In genomic region chr11:113690506-113690905, GRCm38 (mm10) we compare ENCODE assay signal across 23 mouse cellular contexts. TPM values are rescaled to one million over a fixed set of nuclear protein-coding genes. Genes with fewer than 3 reads are reported as not detected.
DNase-seq lines count a peak whose midpoint lies in the region; ATAC-seq and TF ChIP-seq lines count a peak whose summit lies in the region.
"Had no signal": no experiment of that assay in that cellular context is flagged by ENCODE, and none has a peak within 500 bp of the region (broad histone marks: within the 10 kb centered on the region; RNA-seq: fewer than 3 reads in every experiment).

No protein-coding gene starts in this region.

- no peak overlapping the region for H3K4me2 ChIP-seq in intestine, embryonic 15.5 days (replicated peaks)
- H3K4me2 ChIP-seq in intestine, embryonic 16.5 days (ENCODE audit: low read depth, low read length): no peak overlapping the region
- H3K4me2 ChIP-seq: embryonic facial prominence, embryonic 13.5 days; forebrain, embryonic 12.5 days; heart, embryonic 12.5 days had no signal

- TF ChIP-seq CTCF in testis, adult 2 months (IDR thresholded peaks at IDR 0.05; ENCODE audit: control insufficient read depth, insufficient read depth, insufficient replicate concordance, low read depth, low read length): no peak

- H3K4me3 ChIP-seq in intestine, embryonic 15.5 days (replicated peaks): no peak overlapping the region
- H3K4me3 ChIP-seq in intestine, embryonic 16.5 days (ENCODE audit: low read length): no peak overlapping the region
- H3K4me3 ChIP-seq in testis, adult 2 months (ENCODE audit: control insufficient read depth, low read depth, low read length): peak overlapping the region; percentile 82
- H3K4me3 ChIP-seq: embryonic facial prominence, embryonic 13.5 days; forebrain, embryonic 12.5 days; gastrocnemius, adult 2 months; heart, embryonic 12.5 days; hindbrain, embryonic 10.5 days had no signal

- DNase-seq in layer of hippocampus, adult 9-11 months: peak; percentile 59
- DNase-seq in layer of hippocampus, postnatal 25 days (ENCODE audit: extremely low spot score in 1 of 2, low spot score in 1 of 2): no peak
- DNase-seq in testis, postnatal 14 days (ENCODE audit: low spot score): no peak
- DNase-seq in adrenal gland, adult 8-10 months: no peak
- DNase-seq: adrenal gland, postnatal 14 days; cerebellum, adult 18-20 months; cerebellum, adult 9-11 months; cerebellum, postnatal 36 days; gastrocnemius, adult 2 months; gastrocnemius, postnatal 25 days had no signal

- ATAC-seq in intestine, embryonic 15.5 days: no peak
- no peak for ATAC-seq in intestine, embryonic 16.5 days
- ATAC-seq: forebrain, embryonic 16.5 days had no signal

- H3K27ac ChIP-seq in intestine, embryonic 15.5 days: 0 out of 2 replicates have a peak overlapping the region, but pooled peaks have one; percentile 42
- H3K27ac ChIP-seq in intestine, embryonic 16.5 days (ENCODE audit: low read length): no peak overlapping the region
- no peak overlapping the region for H3K27ac ChIP-seq in testis, adult 2 months (ENCODE audit: control insufficient read depth, insufficient read depth, low read depth, low read length)
- H3K27ac ChIP-seq: embryonic facial prominence, embryonic 13.5 days; forebrain, embryonic 12.5 days; gastrocnemius, adult 2 months; hindbrain, embryonic 10.5 days had no signal

- 0 out of 2 replicates have a peak, but pooled peaks cover 7% of the 10 kb centered on the region for H3K4me1 ChIP-seq in intestine, embryonic 15.5 days (replicated peaks)
- H3K4me1 ChIP-seq in intestine, embryonic 16.5 days (ENCODE audit: control insufficient read depth, insufficient read depth, low read length): peaks cover 7% of the 10 kb centered on the region; the same call in 1 of the 2 replicates
- H3K4me1 ChIP-seq in testis, adult 2 months (ENCODE audit: control insufficient read depth, insufficient read depth, low read length): peaks cover 5% of the 10 kb centered on the region

- no peaks in the 10 kb centered on the region for H3K9me3 ChIP-seq in intestine, embryonic 15.5 days
- H3K9me3 ChIP-seq in intestine, embryonic 16.5 days (ENCODE audit: control insufficient read depth, low read length): no peaks in the 10 kb centered on the region
- H3K9me3 ChIP-seq: embryonic facial prominence, embryonic 13.5 days; forebrain, embryonic 12.5 days had no signal

- peaks cover 41% of the 10 kb centered on the region for H3K36me3 ChIP-seq in intestine, embryonic 15.5 days
- H3K36me3 ChIP-seq in intestine, embryonic 16.5 days (ENCODE audit: control insufficient read depth, insufficient read depth, low read length): peaks cover 24% of the 10 kb centered on the region
- no peaks in the 10 kb centered on the region for H3K36me3 ChIP-seq in testis, adult 2 months (ENCODE audit: control insufficient read depth, insufficient read depth, low read length)

- H3K9ac ChIP-seq in intestine, embryonic 15.5 days: no peak overlapping the region
- no peak overlapping the region for H3K9ac ChIP-seq in intestine, embryonic 16.5 days (ENCODE audit: low read depth, low read length)
- H3K9ac ChIP-seq: forebrain, embryonic 12.5 days; heart, embryonic 12.5 days had no signal

- no peaks in the 10 kb centered on the region for H3K27me3 ChIP-seq in intestine, embryonic 15.5 days (replicated peaks)
- H3K27me3 ChIP-seq in intestine, embryonic 16.5 days (replicated peaks; ENCODE audit: control insufficient read depth, insufficient read depth, low read length): no peaks in the 10 kb centered on the region
- H3K27me3 ChIP-seq in testis, adult 2 months (ENCODE audit: control insufficient read depth, insufficient read depth, low read length): no peaks in the 10 kb centered on the region
- H3K27me3 ChIP-seq: embryonic facial prominence, embryonic 13.5 days; forebrain, embryonic 12.5 days; heart, embryonic 12.5 days had no signal

- no peak for TF ChIP-seq POLR2A in testis, adult 2 months (IDR thresholded peaks at IDR 0.05; ENCODE audit: control insufficient read depth, low read depth, low read length)

- WGBS in intestine, embryonic 15.5 days: 88% methylated on average over 12 of the region's 12 CpGs
- WGBS in intestine, embryonic 16.5 days: 84% methylated on average over 12 of the region's 12 CpGs

RNA-seq across cellular contexts. Expression of gene D11Wsu47e, which starts 6.3 kb away (rescaled TPM):
- polyA plus RNA-seq in intestine, embryonic 15.5 days (2015; fragmentation: Nextera tagmentation; extraction: Ambion mirVana): 14.6 and 17.8 TPM in 2 replicates
- polyA plus RNA-seq in intestine, embryonic 16.5 days (2015; fragmentation: Nextera tagmentation; extraction: Ambion mirVana): 13.8 and 14.5 TPM in 2 replicates
- total RNA-seq in layer of hippocampus, postnatal 25 days (2021): 10 to 100 TPM; 11.8 to 13.5 TPM
- polyA plus RNA-seq in testis, adult 2 months (2012; rRNA removed): 226 and 236 TPM in 2 replicates
- total RNA-seq in adrenal gland, adult 8-10 months (2022): 10 to 100 TPM; 16.7 to 21.8 (median 18.1) TPM

RNA-seq across cellular contexts. Expression of gene Fam104a, which starts 6.6 kb away (rescaled TPM):
- 42.6 and 46.0 TPM in 2 replicates for polyA plus RNA-seq in intestine, embryonic 15.5 days (2015; fragmentation: Nextera tagmentation; extraction: Ambion mirVana)
- 40.5 and 41.7 TPM in 2 replicates for polyA plus RNA-seq in intestine, embryonic 16.5 days (2015; fragmentation: Nextera tagmentation; extraction: Ambion mirVana)
- total RNA-seq in layer of hippocampus, postnatal 25 days (2021): 10 to 100 TPM; 26.6 to 27.9 TPM
- 143 and 168 TPM in 2 replicates for polyA plus RNA-seq in testis, adult 2 months (2012; rRNA removed)
- 10 to 100 TPM; 28.9 to 34.4 (median 31.0) TPM for total RNA-seq in adrenal gland, adult 8-10 months (2022)

RNA-seq across cellular contexts. Expression of gene Cpsf4l, which starts 19.3 kb away (rescaled TPM):
- polyA plus RNA-seq in intestine, embryonic 15.5 days (2015; fragmentation: Nextera tagmentation; extraction: Ambion mirVana): 0.18 TPM in 1 of 2 replicates, not detected in the other
- 0.12 and 0.33 TPM in 2 replicates for polyA plus RNA-seq in intestine, embryonic 16.5 days (2015; fragmentation: Nextera tagmentation; extraction: Ambion mirVana)
- under 1 TPM in 1 of 2 experiments, not detected in 1; 0.22 TPM for total RNA-seq in layer of hippocampus, postnatal 25 days (2021)
- 74.1 and 80.7 TPM in 2 replicates for polyA plus RNA-seq in testis, adult 2 months (2012; rRNA removed)
- total RNA-seq in adrenal gland, adult 8-10 months (2022): under 1 TPM; 0.43 to 1.00 (median 0.75) TPM
- total RNA-seq: gastrocnemius, adult 2 months; gastrocnemius, postnatal 25 days; granulocyte monocyte progenitor cell, adult 5-6 weeks; heart, adult 8-10 months; heart, postnatal 25 days; MEL had no signal
- polyA plus RNA-seq: C2C12; heart, embryonic 12.5 days had no signal

RNA-seq across cellular contexts. Expression of gene Slc39a11, which starts 40.6 kb away (rescaled TPM):
- 40.8 and 45.7 TPM in 2 replicates for polyA plus RNA-seq in intestine, embryonic 15.5 days (2015; fragmentation: Nextera tagmentation; extraction: Ambion mirVana)
- 52.8 and 56.5 TPM in 2 replicates for polyA plus RNA-seq in intestine, embryonic 16.5 days (2015; fragmentation: Nextera tagmentation; extraction: Ambion mirVana)
- 10 to 100 TPM; 23.0 to 23.3 TPM for total RNA-seq in layer of hippocampus, postnatal 25 days (2021)
- 8.1 and 8.9 TPM in 2 replicates for polyA plus RNA-seq in testis, adult 2 months (2012; rRNA removed)
- total RNA-seq in adrenal gland, adult 8-10 months (2022): 10 to 100 TPM; 32.5 to 40.2 (median 36.8) TPM

RNA-seq across cellular contexts. Expression of gene Cog1, which starts 41.5 kb away (rescaled TPM):
- polyA plus RNA-seq in intestine, embryonic 15.5 days (2015; fragmentation: Nextera tagmentation; extraction: Ambion mirVana): 26.0 and 26.4 TPM in 2 replicates
- polyA plus RNA-seq in intestine, embryonic 16.5 days (2015; fragmentation: Nextera tagmentation; extraction: Ambion mirVana): 24.9 and 25.0 TPM in 2 replicates
- 10 to 100 TPM; 53.4 to 64.0 TPM for total RNA-seq in layer of hippocampus, postnatal 25 days (2021)
- 50.2 and 58.0 TPM in 2 replicates for polyA plus RNA-seq in testis, adult 2 months (2012; rRNA removed)
- total RNA-seq in adrenal gland, adult 8-10 months (2022): 10 to 100 TPM; 45.5 to 63.0 (median 54.6) TPM

Comparison
In these comparisons a context has a peak if more than half of its experiments do, and no peak if none do; other contexts are left out.
1. RNA of gene D11Wsu47e, which starts 6.3 kb away (polyA plus RNA-seq): 226 to 236 TPM in testis, adult 2 months; 14.6 to 17.8 TPM in intestine, embryonic 15.5 days and 13.8 to 14.5 TPM in intestine, embryonic 16.5 days; every median in the first group is over 10 times any median in the second.
2. RNA of gene Cpsf4l, which starts 19.3 kb away (polyA plus RNA-seq): 74.1 to 80.7 TPM in testis, adult 2 months; 0.12 to 0.33 TPM in intestine, embryonic 16.5 days and 0.18 TPM in intestine, embryonic 15.5 days; every median in the first group is over 10 times any median in the second.